Mouse (Mus musculus) E14TG2a.4 (cell line): ENCODE data around the gene Myo10.

Experiments used
- CTCF ChIP-seq: conservative IDR thresholded peaks from 2 replicates; pipeline ENCODE4 v1.5.1; 2014; ENCODE audit warnings: low read length
- NANOG ChIP-seq: IDR thresholded peaks from 2 replicates; pipeline ENCODE4 v1.6.1; 2014; ENCODE audit warnings: borderline replicate concordance, low read length, mixed read lengths
- POU5F1 ChIP-seq: IDR thresholded peaks from 2 replicates; pipeline ENCODE4 v1.6.1; 2014; ENCODE audit warnings: low read length, borderline replicate concordance

GRCm38 (mm10) chr15:25758500-25759086, 136.3 kb downstream of the Myo10 start:
- TF ChIP-seq CTCF (no peak), POU5F1 (no peak), NANOG (no peak)
